Mouse (Mus musculus) olfactory bulb, adult 2 months (tissue): ENCODE measurements around the gene Fgfr2.

Experiments used
- CTCF ChIP-seq: fragments of 200-500 bp; IDR thresholded peaks from 2 replicates; pipeline ENCODE4 v1.5.1; 2012; ENCODE audit warnings: low read depth, mild to moderate bottlenecking, low read length, moderate library complexity; ENCODE audit not compliant: insufficient read depth
- POLR2A ChIP-seq: fragments of 200-500 bp; IDR thresholded peaks from 2 replicates; pipeline ENCODE4 v1.6.1; 2012; ENCODE audit warnings: mild to moderate bottlenecking, low read depth, low read length, moderate library complexity; ENCODE audit not compliant: insufficient read depth

DNA sequence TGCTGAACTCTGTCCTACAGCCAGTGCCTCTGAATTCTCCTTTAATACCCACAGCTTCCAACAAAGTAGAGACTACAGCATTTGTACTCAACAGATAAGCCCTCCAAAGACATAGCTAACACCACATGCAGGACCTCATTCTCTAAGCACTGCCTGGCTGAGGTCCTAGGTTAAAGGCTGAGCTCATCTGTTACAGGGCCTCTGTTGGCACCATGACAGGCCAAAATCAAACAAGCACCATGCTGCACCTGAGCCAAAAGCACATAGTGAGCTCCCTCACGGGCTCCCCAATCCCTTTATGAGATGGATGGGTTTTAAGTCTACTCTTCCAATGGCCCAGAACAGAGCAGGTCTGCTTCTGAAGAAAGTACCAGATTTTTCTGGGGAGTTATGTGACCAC lies 1865.8 kb downstream of the Fgfr2 start:
- no peak for TF ChIP-seq CTCF
- TF ChIP-seq POLR2A, result no peak
